Mouse (Mus musculus) megakaryocyte, embryonic 14.5 days (primary cell): ENCODE results near the gene Rhot2.

Experiments
- FLI1 ChIP-seq: IDR thresholded peaks from 2 replicates; pipeline ENCODE4 v1.6.1; 2012; ENCODE audit warnings: low read length, inconsistent platforms, mixed read lengths
- GATA1 ChIP-seq: IDR thresholded peaks from 3 replicates; pipeline ENCODE4 v1.6.1; 2012; ENCODE audit warnings: mixed read lengths, low read length, inconsistent platforms, borderline replicate concordance

- TF ChIP-seq GATA1 (no peak), FLI1 (no peak)
Measured at GRCm38 (mm10) chr17:25880196-25880910, 35.7 kb upstream of the Rhot2 start, which contains the start of gene Wfikkn1.
